Mouse (Mus musculus) spleen, adult 18-20 months (tissue): ENCODE results near the gene Prorsd1.

Experiments
- DNase-seq, 2 experiments: peaks; one replicate each; pipeline ENCODE4 v3.0.0; 2022; ENCODE audit warnings: mixed read lengths in 2 of 2

The Prorsd1 gene

DNA sequence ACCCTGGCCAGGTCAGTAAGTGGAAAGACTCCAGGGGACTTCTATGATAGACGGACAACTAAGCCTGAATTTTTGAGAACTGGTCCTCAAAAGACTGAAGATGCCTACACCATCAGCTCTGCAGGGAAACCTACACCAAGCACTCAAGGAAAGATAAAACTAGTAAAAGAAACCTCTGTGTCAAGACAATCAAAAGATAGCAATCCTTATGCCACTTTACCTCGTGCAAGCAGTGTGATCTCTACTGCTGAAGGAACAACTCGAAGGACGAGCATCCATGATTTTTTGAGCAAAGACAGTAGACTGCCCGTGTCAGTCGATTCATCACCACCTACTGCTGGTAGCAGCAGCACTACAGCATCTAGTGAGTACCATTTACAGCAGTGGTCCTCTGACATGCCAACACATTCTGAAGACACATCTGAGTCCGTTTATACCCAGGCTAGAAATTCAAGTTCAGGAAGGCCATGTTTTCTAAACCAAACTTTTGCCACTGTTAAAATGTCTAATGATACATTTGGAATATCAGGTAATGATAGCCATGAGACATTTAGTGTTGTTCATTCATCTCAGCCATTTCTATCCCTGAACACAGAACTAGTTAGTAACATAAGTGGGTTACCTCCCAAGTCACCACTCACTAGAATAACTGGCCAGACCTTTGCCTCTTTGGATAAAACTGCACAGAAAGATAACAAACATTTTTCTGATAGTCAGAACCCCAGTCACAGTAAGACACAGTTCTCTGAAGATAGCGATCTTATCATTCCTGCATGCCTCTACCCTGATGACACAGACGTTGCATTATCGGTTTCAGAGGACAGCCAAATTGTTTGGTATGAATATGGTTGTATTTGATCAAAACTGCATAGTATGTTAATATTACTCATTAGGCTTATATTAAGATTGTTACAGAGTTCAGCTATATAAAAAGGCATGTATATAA, 10.6 kb downstream of the Prorsd1 start:
- no peak for DNase-seq

- DNase-seq = no peak
These were observed 17.9 kb downstream of the Prorsd1 start for GRCm38 (mm10) chr11:29496962-29497361.

DNA sequence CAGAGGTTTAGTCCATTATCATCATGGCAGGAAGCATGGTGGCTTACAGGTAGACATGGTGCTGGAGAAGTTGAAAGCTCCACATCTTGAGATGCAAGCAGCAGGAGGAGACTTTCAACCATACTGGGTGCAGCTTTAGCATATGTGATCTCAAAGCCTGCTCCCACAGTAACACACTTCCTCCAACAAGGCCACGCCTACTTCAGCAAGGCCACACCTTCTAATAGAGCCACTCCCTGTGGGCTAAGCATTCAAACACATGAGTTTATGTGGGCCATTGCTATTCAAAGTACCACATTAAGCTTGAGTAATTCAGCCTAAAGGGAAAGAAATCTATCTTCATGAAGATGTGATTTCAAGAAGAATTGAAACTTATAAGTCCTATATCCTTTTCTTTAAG, 21.7 kb downstream of the Prorsd1 start:
- no peak for DNase-seq

DNA sequence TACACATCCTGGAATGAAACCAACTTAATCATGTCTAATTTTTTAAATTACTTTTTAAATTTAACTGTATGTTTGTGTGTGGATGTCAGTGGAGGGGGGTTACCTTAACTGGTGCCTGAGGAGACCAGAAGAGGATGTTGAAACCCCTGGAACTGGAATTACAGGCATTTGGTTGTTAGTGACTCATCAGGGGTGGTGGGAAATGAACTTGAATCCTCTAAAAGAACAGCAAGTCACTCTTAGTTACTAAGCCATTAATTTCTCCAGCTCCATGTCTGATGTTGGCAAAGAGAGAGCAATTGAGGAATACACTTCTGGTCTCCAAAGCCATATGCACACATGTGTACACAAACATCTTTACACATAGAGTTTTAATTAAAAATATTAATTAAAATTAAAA, 40.2 kb downstream of the Prorsd1 start:
- DNase-seq = no peak
